26 mouse cellular contexts compared by ENCODE assay signal in genomic region chr2:90673339-90673738, GRCm38 (mm10). TPM values are rescaled to one million over a fixed set of nuclear protein-coding genes. Genes with fewer than 3 reads are reported as not detected.
DNase-seq lines count a peak whose midpoint lies in the region; ATAC-seq and TF ChIP-seq lines count a peak whose summit lies in the region.
"Had no signal": no experiment of that assay in that cellular context is flagged by ENCODE, and none has a peak within 500 bp of the region (broad histone marks: within the 10 kb centered on the region; RNA-seq: fewer than 3 reads in every experiment).

No protein-coding gene starts in this region.

- H3K4me3 ChIP-seq in CH12.LX (replicated peaks in 1 of 3; ENCODE audit: low read depth in 2 of 3, low read length in 2 of 3, poor library complexity in 1 of 3) = no peak overlapping the region
- H3K4me3 ChIP-seq: forebrain, embryonic 13.5 days; gastrocnemius, adult 2 months; limb, embryonic 13.5 days had no signal

- in situ Hi-C loops in CH12.LX (cut with MboI; ENCODE audit: low pct_ligation_motif_present, low pct_unique_long_range_greater_than_20kb, low sequenced_read_pairs) = loop anchor here (10.0 kb wide), 1 partner anchor 89 kb away; the partner anchor contains the start of gene Ptprj

- no peaks in the 10 kb centered on the region for H3K79me2 ChIP-seq in CH12.LX (replicated peaks; ENCODE audit: control insufficient read depth, extremely low read depth, insufficient read depth, poor library complexity, severe bottlenecking)

- H3K4me2 ChIP-seq in CH12.LX (ENCODE audit: insufficient read depth, low read depth, poor library complexity, severe bottlenecking) = peak overlapping the region; percentile 21; the same call in 1 of the 2 replicates
- H3K4me2 ChIP-seq: forebrain, embryonic 13.5 days; heart, embryonic 11.5 days; limb, embryonic 13.5 days; midbrain, embryonic 11.5 days had no signal

- H3K27ac ChIP-seq in CH12.LX (ENCODE audit: insufficient read depth, low read depth) = peak overlapping the region; percentile 94
- H3K27ac ChIP-seq: forebrain, embryonic 13.5 days; gastrocnemius, adult 2 months; hindbrain, postnatal 0 days; limb, embryonic 13.5 days had no signal

- no peak overlapping the region for H3K9ac ChIP-seq in CH12.LX (ENCODE audit: insufficient read depth, low read depth)
- H3K9ac ChIP-seq: forebrain, embryonic 13.5 days; limb, embryonic 13.5 days had no signal

- TF ChIP-seq EP300 in CH12.LX (IDR thresholded peaks at IDR 0.05; ENCODE audit: low read length) = peak; percentile 100

- peaks cover 11 to 48% of the 10 kb centered on the region in 2 experiments for H3K4me1 ChIP-seq in CH12.LX (ENCODE audit: control insufficient read depth in 1 of 2, insufficient read depth in 2 of 2)

- no peak for TF ChIP-seq POLR2A in CH12.LX (IDR thresholded peaks at IDR 0.05; ENCODE audit: low read depth, low read length)

- DNase-seq in lung, postnatal 25 days (ENCODE audit: low spot score) = peak; percentile 36
- no peak for DNase-seq in lung, postnatal 14 days
- DNase-seq in CH12.LX (ENCODE audit: extremely low read depth) = peak; percentile 80
- DNase-seq in kidney, adult 8-10 months = no peak
- DNase-seq in adrenal gland, adult (ENCODE audit: inconsistent age in 2 of 2, low spot score in 1 of 2) = no peak
- no peak for DNase-seq in cerebellum, adult 9-10 months
- DNase-seq: adrenal gland, adult 2 months; cerebellum, adult 2 months; cerebellum, postnatal 36 days; gastrocnemius, adult 2 months; heart, postnatal 10 days; kidney, postnatal 25 days; lung, adult 18-20 months; lung, postnatal 4 days; retina, postnatal 1 day; thymus, postnatal 14 days had no signal

- peak; percentile 84 for ATAC-seq in common myeloid progenitor, adult 5-6 weeks (replicated peaks; ENCODE audit: low read depth, poor library complexity, severe bottlenecking)
- ATAC-seq in monocyte, adult 5-6 weeks (replicated peaks; ENCODE audit: insufficient number of reproducible peaks, low FRiP score, low TSS enrichment, poor library complexity, severe bottlenecking) = peak; percentile 86
- ATAC-seq: CD4-positive, CD25-positive, alpha-beta regulatory T cell, adult 4 months; forebrain, embryonic 13.5 days; hindbrain, postnatal 0 days; intestine, embryonic 16.5 days; Patski had no signal

- dilution Hi-C loops in CH12.LX (cut with MboI; ENCODE audit: extremely low pct_ligation_motif_present, extremely low pct_unique_long_range_greater_than_20kb, low sequenced_read_pairs) = no loop called here

- H3K9me3 ChIP-seq in CH12.LX (replicated peaks; ENCODE audit: low read length) = peaks cover 11% of the 10 kb centered on the region
- H3K9me3 ChIP-seq: forebrain, embryonic 13.5 days; limb, embryonic 13.5 days had no signal

- H3K36me3 ChIP-seq in CH12.LX (replicated peaks in 1 of 2; ENCODE audit: control insufficient read depth in 1 of 2, insufficient read depth in 1 of 2, low read length in 1 of 2) = no peaks in the 10 kb centered on the region
- H3K36me3 ChIP-seq: limb, embryonic 13.5 days had no signal

- H3K27me3 ChIP-seq in CH12.LX (replicated peaks) = no peaks in the 10 kb centered on the region
- H3K27me3 ChIP-seq: forebrain, embryonic 13.5 days; limb, embryonic 13.5 days; Patski had no signal

- peak; percentile 18 for TF ChIP-seq RAD21 in CH12.LX (IDR thresholded peaks at IDR 0.05; ENCODE audit: low read depth, low read length)

- peak in 1 of 2 experiments; percentile 1; a peak in 2 of 4 replicates for TF ChIP-seq CTCF in CH12.LX (conservative IDR thresholded peaks at IDR 0.05 in 1 of 2, IDR thresholded peaks at IDR 0.05 in 1 of 2; ENCODE audit: low read depth in 2 of 2, low read length in 2 of 2)

TF ChIP-seq in CH12.LX, 34 proteins besides CTCF, POLR2A, EP300 and RAD21:
- no peak for TF ChIP-seq UBTF (IDR thresholded peaks at IDR 0.05; ENCODE audit: low read depth, low read length)
- peak; percentile 83 for TF ChIP-seq MYC (IDR thresholded peaks at IDR 0.05; ENCODE audit: low read depth, low read length)
- TF ChIP-seq JUND (conservative IDR thresholded peaks at IDR 0.05; ENCODE audit: low read depth, low read length) = peak; percentile 81
- no peak for TF ChIP-seq POLR2AphosphoS2 (IDR thresholded peaks at IDR 0.05; ENCODE audit: low read depth, low read length)
- TF ChIP-seq MXI1 (IDR thresholded peaks at IDR 0.05; ENCODE audit: low read depth, low read length) = peak; percentile 79
- 0 out of 2 replicates have a peak, but pooled peaks have one; percentile 13 for TF ChIP-seq NELFE (IDR thresholded peaks at IDR 0.05; ENCODE audit: low read depth, low read length)
- peak; percentile 92 for TF ChIP-seq ETS1 (conservative IDR thresholded peaks at IDR 0.05; ENCODE audit: low read depth, low read length)
- peak; percentile 55; the same call in 1 of the 2 replicates for TF ChIP-seq ELF1 (IDR thresholded peaks at IDR 0.05; ENCODE audit: low read depth, low read length)
- TF ChIP-seq SIN3A (IDR thresholded peaks at IDR 0.05; ENCODE audit: low read length) = peak; percentile 88
- peak; percentile 86 for TF ChIP-seq BHLHE40 (IDR thresholded peaks at IDR 0.05; ENCODE audit: low read depth, low read length)
- peak; percentile 96; the same call in 1 of the 2 replicates for TF ChIP-seq RCOR1 (conservative IDR thresholded peaks at IDR 0.05; ENCODE audit: low read depth, low read length)
- TF ChIP-seq MEF2A (IDR thresholded peaks at IDR 0.05; ENCODE audit: borderline replicate concordance, low read depth, low read length) = peak; percentile 89
- no peak for TF ChIP-seq USF2 (conservative IDR thresholded peaks at IDR 0.05; ENCODE audit: low read depth, low read length)
- peak; percentile 37; the same call in 1 of the 2 replicates for TF ChIP-seq JUN (IDR thresholded peaks at IDR 0.05; ENCODE audit: insufficient read depth, low read depth, low read length)
- TF ChIP-seq ZKSCAN1 (IDR thresholded peaks at IDR 0.05; ENCODE audit: borderline replicate concordance, low read depth, low read length) = no peak
- 0 out of 2 replicates have a peak, but pooled peaks have one; percentile 31 for TF ChIP-seq HCFC1 (IDR thresholded peaks at IDR 0.05; ENCODE audit: low read depth, low read length)
- TF ChIP-seq ZC3H11A (IDR thresholded peaks at IDR 0.05; ENCODE audit: low read depth, low read length) = peak; percentile 38
- peak; percentile 72 for TF ChIP-seq MAX (IDR thresholded peaks at IDR 0.05; ENCODE audit: low read length)
- TF ChIP-seq MAZ (IDR thresholded peaks at IDR 0.05; ENCODE audit: low read depth, low read length) = peak; percentile 86
- peak; percentile 86 for TF ChIP-seq CHD2 (IDR thresholded peaks at IDR 0.05; ENCODE audit: low read length)
- TF ChIP-seq PAX5 (IDR thresholded peaks at IDR 0.05; ENCODE audit: low read length) = no peak
- no peak for TF ChIP-seq USF1 (IDR thresholded peaks at IDR 0.05; ENCODE audit: low read depth, low read length)
- peak; percentile 73; the same call in 1 of the 2 replicates for TF ChIP-seq MAFK (IDR thresholded peaks at IDR 0.05; ENCODE audit: insufficient replicate concordance, low read length)
- peak; percentile 45; the same call in 1 of the 2 replicates for TF ChIP-seq KAT2A (IDR thresholded peaks at IDR 0.05; ENCODE audit: insufficient replicate concordance, low read length)
- TF ChIP-seq GABPA (IDR thresholded peaks at IDR 0.05; ENCODE audit: insufficient replicate concordance, low read depth, low read length) = no peak
- TF ChIP-seq NRF1 (IDR thresholded peaks at IDR 0.05; ENCODE audit: low read depth, low read length) = peak; percentile 49; the same call in 1 of the 2 replicates
- peak; percentile 99 for TF ChIP-seq IRF4 (IDR thresholded peaks at IDR 0.05; ENCODE audit: low read depth, low read length)
- TF ChIP-seq SMC3 (IDR thresholded peaks at IDR 0.05; ENCODE audit: low read depth, low read length) = peak; percentile 32
- TF ChIP-seq TBP (conservative IDR thresholded peaks at IDR 0.05; ENCODE audit: low read depth, low read length) = peak; percentile 96
- peak; percentile 88 for TF ChIP-seq TCF12 (IDR thresholded peaks at IDR 0.05; ENCODE audit: low read depth, low read length)
- TF ChIP-seq ZMIZ1 (IDR thresholded peaks at IDR 0.05; ENCODE audit: low read depth, low read length) = peak; percentile 50; the same call in 1 of the 2 replicates
- no peak; the same call in 1 of the 2 replicates for TF ChIP-seq CHD1 (IDR thresholded peaks at IDR 0.05; ENCODE audit: low read depth, low read length)
- no peak for TF ChIP-seq E2F4 (IDR thresholded peaks at IDR 0.05; ENCODE audit: insufficient replicate concordance, low read depth, low read length)
- peak; percentile 95 for TF ChIP-seq ZNF384 (IDR thresholded peaks at IDR 0.05; ENCODE audit: low read depth, low read length)

RNA-seq across cellular contexts. Expression of gene Nup160, which starts 3.7 kb away (rescaled TPM):
- total RNA-seq in CH12.LX (2012; rRNA removed) (32.7 and 37.5 TPM in 2 replicates), CH12.LX (2014; rRNA removed) (59.1 and 73.4 TPM in 2 replicates)
- polyA plus RNA-seq in CH12.LX (2012; ENCODE audit: insufficient read length, low read depth) = 71.8 and 79.3 TPM in 2 replicates
- 40.7 and 80.8 TPM in 2 replicates for total RNA-seq in common myeloid progenitor, adult 5-6 weeks (2017)
- total RNA-seq in monocyte, adult 5-6 weeks (2017) = 14.9 to 37.4 TPM (median 36.5 TPM) in 3 replicates

Comparison
In these comparisons a context has a peak if more than half of its experiments do, and no peak if none do; other contexts are left out.
1. DNase-seq: peak in lung, postnatal 25 days (single experiment) and CH12.LX (single experiment); none in lung, postnatal 14 days (single experiment), kidney, adult 8-10 months (0 of 2), adrenal gland, adult (0 of 2) and cerebellum, adult 9-10 months (single experiment).